Mouse (Mus musculus) G1E (cell line): ENCODE measurements around the gene Gramd1b.

Experiments used
- CTCF ChIP-seq: IDR thresholded peaks from 2 replicates; pipeline ENCODE4 v1.5.1; 2012; ENCODE audit warnings: low read depth, low read length, inconsistent platforms, mixed read lengths
- GATA2 ChIP-seq: IDR thresholded peaks from 2 replicates; pipeline ENCODE4 v1.6.1; 2012; ENCODE audit warnings: low read depth, low read length, inconsistent platforms, borderline replicate concordance

- TF ChIP-seq CTCF: no peak
- TF ChIP-seq GATA2: no peak
These were observed 25.2 kb upstream of the Gramd1b start for GRCm38 (mm10) chr9:40556396-40556795.
